Mouse (Mus musculus): ENCODE measurements around the gene Imp4. TPM values are rescaled to one million over a fixed set of nuclear protein-coding genes. Genes with fewer than 3 reads are reported as not detected.
"Not testable (repeated sequence)": the region's sequence is repeated elsewhere in the genome, so short reads cannot be mapped to it uniquely, and the experiment has no call there.

Gene Imp4
- total RNA-seq (2017): 33.8 and 37.4 TPM in 2 replicates

GRCm38 (mm10) chr1:34439215-34439960 lies at the start of gene Imp4, which contains the start of gene Ccdc115:
Imp4 (plus strand) TSS chr1:34439851.
Ccdc115 (minus strand) TSS chr1:34439672.
- peak; percentile 90 for ATAC-seq (replicated peaks; ENCODE audit: low read depth, poor library complexity, severe bottlenecking)

- ATAC-seq (replicated peaks; ENCODE audit: low read depth, poor library complexity, severe bottlenecking): no peak
Measured at GRCm38 (mm10) chr1:34396321-34396720, 43.3 kb upstream of the Imp4 start.

- no peak for ATAC-seq (replicated peaks; ENCODE audit: low read depth, poor library complexity, severe bottlenecking)
Measured at GRCm38 (mm10) chr1:34399182-34399953, 40.3 kb upstream of the Imp4 start.

GRCm38 (mm10) chr1:34428466-34428865 lies 11.2 kb upstream of the Imp4 start:
- no peak for ATAC-seq (replicated peaks; ENCODE audit: low read depth, poor library complexity, severe bottlenecking)

GRCm38 (mm10) chr1:34429281-34429680 lies 10.4 kb upstream of the Imp4 start:
- ATAC-seq (replicated peaks; ENCODE audit: low read depth, poor library complexity, severe bottlenecking): no peak

- no peak for ATAC-seq (replicated peaks; ENCODE audit: low read depth, poor library complexity, severe bottlenecking)
Measured at GRCm38 (mm10) chr1:34430981-34431380, 8.7 kb upstream of the Imp4 start.

- ATAC-seq (replicated peaks; ENCODE audit: low read depth, poor library complexity, severe bottlenecking): no peak
Measured at GRCm38 (mm10) chr1:34431431-34431830, 8.2 kb upstream of the Imp4 start.

- ATAC-seq (replicated peaks; ENCODE audit: low read depth, poor library complexity, severe bottlenecking): no peak
Measured at GRCm38 (mm10) chr1:34432411-34432775, 7.3 kb upstream of the Imp4 start.

GRCm38 (mm10) chr1:34432776-34433481 lies 6.7 kb upstream of the Imp4 start:
- ATAC-seq (replicated peaks; ENCODE audit: low read depth, poor library complexity, severe bottlenecking): peak; percentile 64

- peak; percentile 23 for ATAC-seq (replicated peaks; ENCODE audit: low read depth, poor library complexity, severe bottlenecking)
Measured at GRCm38 (mm10) chr1:34433891-34434521, 5.6 kb upstream of the Imp4 start.

- ATAC-seq (replicated peaks; ENCODE audit: low read depth, poor library complexity, severe bottlenecking): peak; percentile 26
Measured at GRCm38 (mm10) chr1:34434660-34435160, 4.9 kb upstream of the Imp4 start.

GRCm38 (mm10) chr1:34435371-34436120 lies 4.1 kb upstream of the Imp4 start:
- ATAC-seq (replicated peaks; ENCODE audit: low read depth, poor library complexity, severe bottlenecking): no peak

- ATAC-seq (replicated peaks; ENCODE audit: low read depth, poor library complexity, severe bottlenecking): no peak
Measured at GRCm38 (mm10) chr1:34436374-34436773, 3.3 kb upstream of the Imp4 start.

GRCm38 (mm10) chr1:34437366-34437765 lies 2.3 kb upstream of the Imp4 start:
- not testable (repeated sequence) for ATAC-seq (replicated peaks; ENCODE audit: low read depth, poor library complexity, severe bottlenecking)

GRCm38 (mm10) chr1:34438381-34439051 lies 1.1 kb upstream of the Imp4 start:
- no peak for ATAC-seq (replicated peaks; ENCODE audit: low read depth, poor library complexity, severe bottlenecking)

- ATAC-seq (replicated peaks; ENCODE audit: low read depth, poor library complexity, severe bottlenecking): peak; percentile 36
Measured at GRCm38 (mm10) chr1:34439961-34440630, 445 bp downstream of the Imp4 start.

- ATAC-seq (replicated peaks; ENCODE audit: low read depth, poor library complexity, severe bottlenecking): no peak
Measured at GRCm38 (mm10) chr1:34443124-34443523, 3.5 kb downstream of the Imp4 start.

GRCm38 (mm10) chr1:34458431-34458830 lies 18.8 kb downstream of the Imp4 start:
- no peak for ATAC-seq (replicated peaks; ENCODE audit: low read depth, poor library complexity, severe bottlenecking)
